Mouse (Mus musculus) neural tube, embryonic 10.5 days (tissue): ENCODE data around the gene Nrbp1.

Source experiments
- DNase-seq: peaks from one replicate; pipeline ENCODE4 v3.0.0-alpha.2; 2017; ENCODE audit warnings: low spot score; ENCODE audit errors: extremely low spot score

The Nrbp1 gene

GRCm38 (mm10) chr5:31257616-31258015 is 17.0 kb downstream of the Nrbp1 start:
- DNase-seq: no peak

GRCm38 (mm10) chr5:31266101-31266500 is 25.4 kb downstream of the Nrbp1 start:
- no peak for DNase-seq

- DNase-seq: no peak
Measured at GRCm38 (mm10) chr5:31267686-31268085, 27.0 kb downstream of the Nrbp1 start.

- no peak for DNase-seq
Measured at GRCm38 (mm10) chr5:31273018-31273417, 32.4 kb downstream of the Nrbp1 start.

- DNase-seq: no peak
Measured at GRCm38 (mm10) chr5:31279245-31279988, 38.8 kb downstream of the Nrbp1 start.

GRCm38 (mm10) chr5:31288225-31288624 is 47.6 kb downstream of the Nrbp1 start:
- no peak for DNase-seq

- DNase-seq: no peak
Measured at GRCm38 (mm10) chr5:31288655-31289054, 48.0 kb downstream of the Nrbp1 start.

GRCm38 (mm10) chr5:31289626-31290230 is 49.1 kb downstream of the Nrbp1 start:
- no peak for DNase-seq

- DNase-seq: peak; percentile 94
Measured at GRCm38 (mm10) chr5:31290521-31291360, 50.1 kb downstream of the Nrbp1 start, which contains the start of gene Ift172. TSS of gene Ift172 (minus strand) at chr5:31291116.

GRCm38 (mm10) chr5:31291361-31291688 is 50.7 kb downstream of the Nrbp1 start:
- DNase-seq: no peak

- no peak for DNase-seq
Measured at GRCm38 (mm10) chr5:31294964-31295605, 54.4 kb downstream of the Nrbp1 start.

GRCm38 (mm10) chr5:31295606-31296141 is 55.0 kb downstream of the Nrbp1 start, which contains the start of gene Fndc4:
TSS of gene Fndc4 (minus strand) at chr5:31296080.
- DNase-seq: peak; percentile 77

- no peak for DNase-seq
Measured at GRCm38 (mm10) chr5:31297047-31297757, 56.5 kb downstream of the Nrbp1 start, which contains the start of gene Gckr. TSS of gene Gckr (plus strand) at chr5:31297443.

GRCm38 (mm10) chr5:31297981-31298380 is 57.3 kb downstream of the Nrbp1 start:
- no peak for DNase-seq

GRCm38 (mm10) chr5:31298486-31298885 is 57.8 kb downstream of the Nrbp1 start:
- no peak for DNase-seq
